Mouse (Mus musculus) lung, embryonic 14.5 days (tissue): ENCODE results near the gene Dnali1. TPM values are rescaled to one million over a fixed set of nuclear protein-coding genes. Genes with fewer than 3 reads are reported as not detected.

Source experiments
- ATAC-seq: fragments of 200-750 bp; cut with Nextera tagmentation; 2 replicates; pipeline ENCODE4 v1.8.0; 2017; ENCODE audit warnings: mild to moderate bottlenecking, moderate TSS enrichment, moderate library complexity; ENCODE audit not compliant: insufficient read depth
- DNase-seq: peaks from one replicate; pipeline ENCODE4 v3.0.0-alpha.2; 2015
- H3K27ac ChIP-seq: fragments of 300-500 bp; sonication (generic); 2 replicates; pipeline ENCODE4 v1.5.1; 2014; ENCODE audit warnings: low read depth, mild to moderate bottlenecking, moderate library complexity
- H3K27me3 ChIP-seq: fragments of 300-500 bp; sonication (generic); 2 replicates; pipeline ENCODE4 v1.6.1; 2014; ENCODE audit warnings: low read length, control low read depth; ENCODE audit not compliant: insufficient read depth
- H3K36me3 ChIP-seq: fragments of 300-500 bp; sonication (generic); 2 replicates; pipeline ENCODE4 v1.6.1; 2014; ENCODE audit warnings: control low read depth; ENCODE audit not compliant: insufficient read depth
- H3K4me1 ChIP-seq: fragments of 300-500 bp; sonication (generic); 2 replicates; pipeline ENCODE4 v1.6.1; 2014; ENCODE audit warnings: antibody characterized with exemption, control low read depth; ENCODE audit not compliant: insufficient read depth
- H3K4me2 ChIP-seq: fragments of 300-500 bp; sonication (generic); 2 replicates; pipeline ENCODE4 v1.6.1; 2014; ENCODE audit warnings: mild to moderate bottlenecking
- H3K4me3 ChIP-seq: fragments of 300-500 bp; sonication (generic); 2 replicates; pipeline ENCODE4 v1.5.1; 2014; ENCODE audit warnings: low read depth, low read length
- H3K9ac ChIP-seq: fragments of 300-500 bp; sonication (generic); 2 replicates; pipeline ENCODE4 v1.6.1; 2014
- H3K9me3 ChIP-seq: fragments of 300-500 bp; sonication (generic); 2 replicates; pipeline ENCODE4 v1.6.1; 2016; ENCODE audit warnings: low read depth, low read length, control low read depth
- CTCF ChIP-seq: IDR thresholded peaks from 2 replicates; pipeline ENCODE4 v1.5.1; 2016; ENCODE audit warnings: antibody characterized with exemption, low read depth
- WGBS: fragments of 180-500 bp; shearing (Covaris S2); extraction: QIAGEN DNeasy Blood & Tissue Kit; methylation state at CpG from one replicate; pipeline ENCODE4 v1.1.7; 2014; 5-methylcytosine and 5-hydroxymethylcytosine counted together
- polyA plus RNA-seq: library from polyadenylated mRNA; unstranded; fragments of >200 nt; fragmentation: Nextera tagmentation; extraction: Ambion mirVana; gene quantifications from 2 replicates; pipeline ENCODE4 v1.2.1, GENCODE M21; 2014

The Dnali1 gene
- 0.13 and 0.42 TPM in 2 replicates for polyA plus RNA-seq

DNA sequence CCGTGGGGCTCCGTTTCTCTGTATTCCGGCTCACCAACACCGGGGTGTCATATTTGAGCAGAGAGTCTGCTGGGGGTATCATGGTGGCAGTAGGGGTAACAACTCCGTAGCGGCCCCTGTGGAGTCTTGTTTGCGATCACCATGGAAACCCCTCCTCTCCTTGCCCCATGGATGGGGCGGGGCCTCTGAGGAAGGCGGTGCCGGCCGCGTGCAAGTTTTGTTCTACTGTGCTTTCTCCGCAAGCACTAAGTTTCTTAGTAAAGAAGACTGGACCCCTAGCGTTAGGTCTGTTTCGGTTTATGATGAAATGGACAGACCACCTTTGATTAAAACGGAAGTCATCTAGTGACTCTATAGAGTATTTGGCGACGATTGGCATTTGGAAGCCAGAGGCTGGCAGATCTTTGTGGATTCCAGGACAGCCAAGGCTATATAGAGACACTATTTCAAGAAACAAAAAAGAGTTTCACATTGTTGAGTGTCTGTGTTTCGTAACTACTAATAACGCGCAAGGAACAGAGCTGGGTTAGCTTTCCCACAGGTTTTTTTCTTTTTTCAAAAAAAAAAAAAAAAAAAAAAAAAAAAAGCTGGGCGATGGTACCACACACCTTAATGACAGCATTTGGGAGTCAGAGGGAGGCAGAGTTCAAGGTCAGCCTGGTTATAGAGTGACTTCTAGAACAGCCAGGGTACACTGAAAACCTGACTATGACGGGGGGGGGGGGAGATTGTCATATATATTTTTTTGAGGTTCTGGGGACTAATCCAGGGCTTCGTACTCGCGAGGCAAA is at the start of gene Dnali1:
Dnali1 (minus strand) TSS at position 187 of the 791 bp plus-strand sequence.
- H3K4me1 ChIP-seq = 0 out of 2 replicates have a peak, but pooled peaks cover 6% of the 10 kb centered on the region
- ATAC-seq (peak; percentile 58), DNase-seq (peak; percentile 85)
- H3K9ac ChIP-seq = peak within 1 kb of the TSS; percentile 74
- peak within 1 kb of the TSS; percentile 50; the same call in 1 of the 2 replicates for H3K27ac ChIP-seq
- peak within 1 kb of the TSS; percentile 84 for H3K4me3 ChIP-seq
- peaks cover 25% of the 10 kb centered on the region for H3K36me3 ChIP-seq
- no peak for TF ChIP-seq CTCF
- no peaks in the 10 kb centered on the region for H3K9me3 ChIP-seq
- WGBS = 2% methylated on average over 26 of the region's 26 CpGs
- no peaks in the 10 kb centered on the region for H3K27me3 ChIP-seq
- H3K4me2 ChIP-seq = peak within 1 kb of the TSS; percentile 77

DNA sequence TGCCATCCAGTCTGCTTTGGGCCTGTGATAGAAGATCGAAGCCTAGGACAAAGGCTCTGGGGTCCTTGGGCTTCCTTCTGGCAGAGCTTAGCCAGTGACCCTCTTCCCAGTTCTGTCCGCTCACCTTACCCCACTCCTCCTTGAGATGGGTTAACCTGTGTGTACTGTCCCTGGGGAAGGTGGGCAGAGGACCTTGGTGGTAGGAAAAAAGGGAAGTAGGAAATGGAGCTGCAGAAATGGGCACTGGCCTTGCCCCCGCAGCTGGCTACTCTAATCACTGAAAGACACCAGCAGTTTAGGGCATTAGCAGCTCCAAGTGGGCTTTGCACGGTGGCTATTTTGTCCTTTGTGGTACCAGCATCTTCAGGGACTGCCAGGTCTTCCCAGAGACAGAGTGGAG is 49.6 kb upstream of the Dnali1 start:
- 81% methylated on average over 4 of the region's 4 CpGs for WGBS
- DNase-seq (no peak), ATAC-seq (no peak)
- H3K4me3 ChIP-seq = no peak overlapping the region
- H3K27ac ChIP-seq = 0 out of 2 replicates have a peak overlapping the region, but pooled peaks have one; percentile 10
- no peaks in the 10 kb centered on the region for H3K4me1 ChIP-seq
- H3K9ac ChIP-seq = no peak overlapping the region; the same call in 1 of the 2 replicates
- peaks cover 1% of the 10 kb centered on the region; the same call in 1 of the 2 replicates for H3K36me3 ChIP-seq
- H3K27me3 ChIP-seq = no peaks in the 10 kb centered on the region
- no peak overlapping the region for H3K4me2 ChIP-seq
- H3K9me3 ChIP-seq = no peaks in the 10 kb centered on the region
- no peak for TF ChIP-seq CTCF

DNA sequence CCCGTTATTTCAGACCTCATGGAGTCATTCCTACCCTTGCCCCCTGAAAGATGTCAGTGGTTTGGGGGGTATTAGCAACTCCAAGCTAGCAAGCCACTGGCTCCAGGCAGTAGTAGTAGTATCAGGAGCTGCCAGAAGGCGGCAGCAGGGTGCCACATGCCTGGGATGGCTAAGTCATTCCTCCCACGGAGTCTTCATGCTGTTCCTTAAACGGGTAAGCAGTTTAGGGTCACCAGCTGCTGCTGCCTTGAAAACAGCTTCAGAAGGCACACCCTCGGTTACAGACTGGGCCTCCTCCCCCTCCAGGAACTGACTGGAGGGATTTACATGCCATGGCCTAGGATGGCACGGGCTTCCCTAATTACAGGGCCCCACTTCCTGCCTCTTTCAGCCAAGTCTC is 49.1 kb upstream of the Dnali1 start:
- 11% methylated on average over 6 of the region's 6 CpGs for WGBS

DNA sequence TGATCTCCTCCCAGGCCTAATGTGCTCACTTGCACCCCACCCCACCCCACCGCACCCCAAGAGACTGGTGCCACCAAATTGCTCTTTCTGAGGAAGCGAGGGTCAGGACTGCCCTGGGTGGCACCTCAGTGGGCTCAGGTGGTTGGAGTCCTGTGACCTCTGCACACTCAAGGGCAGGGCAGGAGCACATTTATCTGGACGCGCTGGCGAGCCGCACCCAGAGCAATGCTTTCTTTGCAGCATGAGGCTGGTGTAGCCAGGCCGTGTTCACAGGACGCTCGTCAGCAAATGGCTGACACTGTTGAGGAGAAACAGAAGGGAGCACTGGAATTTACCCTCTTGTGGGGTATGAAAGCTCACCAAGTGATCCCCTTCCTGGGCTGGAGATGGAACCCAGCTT is 39.9 kb upstream of the Dnali1 start:
- no peaks in the 10 kb centered on the region for H3K4me1 ChIP-seq

More for the DNA sequence above, 49.1 kb upstream of the Dnali1 start:
- Histone ChIP-seq H3K4me2 (no peak overlapping the region), H3K27ac (0 out of 2 replicates have a peak overlapping the region, but pooled peaks have one; percentile 10), H3K9me3 (no peaks in the 10 kb centered on the region), H3K27me3 (no peaks in the 10 kb centered on the region), H3K4me3 (no peak overlapping the region), H3K4me1 (no peaks in the 10 kb centered on the region), H3K9ac (no peak overlapping the region; the same call in 1 of the 2 replicates), H3K36me3 (peaks cover 6% of the 10 kb centered on the region; the same call in 1 of the 2 replicates)
- ATAC-seq (peak; percentile 26; the same call in 1 of the 2 replicates), DNase-seq (peak; percentile 88)
- TF ChIP-seq CTCF = peak; percentile 81

DNA sequence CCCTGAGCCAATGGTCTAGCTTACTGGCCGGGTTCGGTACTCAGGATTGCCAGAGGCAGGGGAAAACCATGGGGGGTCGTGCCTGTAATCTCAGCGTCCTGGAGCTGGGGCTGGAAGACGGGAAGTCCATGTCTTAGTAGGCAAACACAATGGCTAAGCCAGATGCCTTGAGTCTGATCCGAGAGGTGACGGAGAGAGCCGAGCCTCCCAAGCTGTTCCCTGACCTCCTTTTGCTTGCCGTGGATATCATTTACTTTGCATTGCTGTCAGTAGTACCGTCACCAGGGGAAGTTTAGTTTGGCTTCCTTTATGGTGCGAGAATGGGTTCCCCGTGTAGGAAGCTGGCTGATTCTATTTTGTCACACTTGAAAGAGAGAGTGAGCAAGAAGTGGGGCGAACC is 35.8 kb upstream of the Dnali1 start:
- peaks cover 45% of the 10 kb centered on the region for H3K36me3 ChIP-seq
- H3K9ac ChIP-seq = no peak overlapping the region
- no peak overlapping the region for H3K27ac ChIP-seq
- 71% methylated on average over 13 of the region's 13 CpGs for WGBS
- H3K4me2 ChIP-seq = no peak overlapping the region
- no peaks in the 10 kb centered on the region for H3K4me1 ChIP-seq
- no peak for TF ChIP-seq CTCF
- no peaks in the 10 kb centered on the region for H3K9me3 ChIP-seq
- no peaks in the 10 kb centered on the region for H3K27me3 ChIP-seq
- ATAC-seq (no peak), DNase-seq (no peak)
- no peak overlapping the region for H3K4me3 ChIP-seq

More for the DNA sequence above, 39.9 kb upstream of the Dnali1 start:
- Histone ChIP-seq H3K4me3 (no peak overlapping the region), H3K4me2 (no peak overlapping the region), H3K9ac (no peak overlapping the region), H3K27ac (no peak overlapping the region), H3K9me3 (no peaks in the 10 kb centered on the region), H3K27me3 (no peaks in the 10 kb centered on the region), H3K36me3 (peaks cover 67% of the 10 kb centered on the region)
- 92% methylated on average over 9 of the region's 9 CpGs for WGBS
- ATAC-seq (no peak), DNase-seq (no peak)
- no peak for TF ChIP-seq CTCF

DNA sequence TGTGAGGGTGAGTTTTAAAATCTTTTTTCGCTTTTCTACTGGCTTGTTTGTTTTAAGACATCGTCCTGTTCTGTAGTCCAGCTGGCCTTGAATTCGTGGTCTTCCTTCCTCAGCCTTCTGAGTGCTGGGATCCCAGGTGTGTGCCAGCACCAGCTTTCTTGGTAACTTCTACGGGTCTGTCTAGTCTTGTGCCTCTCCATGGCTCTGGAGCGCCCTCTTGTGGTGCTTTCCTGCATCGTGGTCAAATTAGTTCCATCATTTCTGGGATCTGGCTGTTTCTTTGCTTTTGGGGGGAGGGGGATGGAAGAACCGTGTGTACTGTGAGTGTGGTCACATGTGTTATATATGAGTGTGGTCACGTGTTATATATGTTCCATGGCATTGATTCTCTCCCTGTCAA is 34.0 kb upstream of the Dnali1 start:
- 9% methylated on average over 8 of the region's 8 CpGs for WGBS

DNA sequence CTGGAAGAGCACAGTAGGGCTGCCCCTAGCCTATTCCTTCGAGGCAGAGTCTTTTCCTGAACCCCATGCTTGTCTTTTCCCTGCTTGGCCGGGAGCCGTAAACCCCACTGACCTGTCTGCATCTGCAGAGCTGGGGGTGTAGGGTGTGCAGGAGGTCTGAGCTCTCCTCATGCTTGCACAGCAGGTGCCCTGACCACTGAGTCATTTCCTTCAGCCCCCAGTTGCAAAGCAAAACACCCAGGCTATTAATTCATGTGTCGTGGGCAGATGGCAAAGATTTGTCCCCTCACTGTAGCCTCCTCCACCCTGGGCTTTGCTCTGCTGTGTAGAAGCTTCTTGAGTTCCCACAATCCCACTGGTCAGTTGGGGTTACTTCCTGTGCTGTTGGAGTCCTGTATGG is 31.9 kb upstream of the Dnali1 start:
- 80% methylated on average over 4 of the region's 4 CpGs for WGBS
- no peaks in the 10 kb centered on the region for H3K9me3 ChIP-seq

More for the DNA sequence above, 34.0 kb upstream of the Dnali1 start:
- H3K4me3 ChIP-seq = no peak overlapping the region
- DNase-seq (peak; percentile 89), ATAC-seq (peak; percentile 65)
- H3K4me2 ChIP-seq = no peak overlapping the region
- TF ChIP-seq CTCF = peak; percentile 97
- no peak overlapping the region for H3K27ac ChIP-seq
- no peaks in the 10 kb centered on the region for H3K4me1 ChIP-seq
- no peak overlapping the region for H3K9ac ChIP-seq
- no peaks in the 10 kb centered on the region for H3K27me3 ChIP-seq
- H3K9me3 ChIP-seq = no peaks in the 10 kb centered on the region
- H3K36me3 ChIP-seq = peaks cover 26% of the 10 kb centered on the region

More for the DNA sequence above, 31.9 kb upstream of the Dnali1 start:
- no peak for ATAC-seq
- peaks cover 18% of the 10 kb centered on the region; the same call in 1 of the 2 replicates for H3K36me3 ChIP-seq
- H3K4me3 ChIP-seq = no peak overlapping the region
- H3K4me1 ChIP-seq = no peaks in the 10 kb centered on the region
- H3K27ac ChIP-seq = no peak overlapping the region
- no peak for DNase-seq
- no peak overlapping the region for H3K4me2 ChIP-seq
- no peak for TF ChIP-seq CTCF
- H3K9ac ChIP-seq = no peak overlapping the region
- no peaks in the 10 kb centered on the region for H3K27me3 ChIP-seq
